ENCODE assay signal across 11 mouse cellular contexts in the genomic region with DNA sequence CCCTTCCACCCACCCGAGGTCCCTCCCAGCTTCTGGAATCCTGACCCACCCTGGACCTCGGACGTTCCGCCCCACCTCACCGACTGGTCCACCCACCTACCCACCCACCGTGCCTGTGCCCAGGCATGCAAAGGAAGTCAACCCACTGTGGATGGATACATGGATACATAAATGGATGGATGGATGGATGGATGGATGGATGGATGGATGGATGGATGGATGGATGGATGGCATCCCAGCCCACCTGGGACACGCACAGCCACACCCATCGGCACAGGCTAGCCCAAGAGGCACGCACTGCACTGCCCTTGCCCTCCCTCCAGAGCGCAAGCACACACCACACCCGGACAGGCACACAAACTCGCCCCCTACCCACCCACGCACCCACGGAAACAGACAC. TPM values are rescaled to one million over a fixed set of nuclear protein-coding genes. Genes with fewer than 3 reads are reported as not detected.
DNase-seq lines count a peak whose midpoint lies in the region.
"Not testable (repeated sequence)": the region's sequence is repeated elsewhere in the genome, so short reads cannot be mapped to it uniquely, and the experiment has no call there.
"Had no signal": no experiment of that assay in that cellular context is flagged by ENCODE, and none has a peak within 500 bp of the region (broad histone marks: within the 10 kb centered on the region; RNA-seq: fewer than 3 reads in every experiment).

No protein-coding gene starts in this region.

- intact Hi-C loops in heart, postnatal 10 days (cut with DNase I); left cerebral cortex, postnatal 10 days (cut with DNase I): not testable (repeated sequence)

- DNase-seq in adrenal gland, postnatal 4 days (ENCODE audit: low spot score in 2 of 2), result peak; percentile 27 to 44
- peak; percentile 34 to 45 for DNase-seq in cerebellum, postnatal 14 days
- DNase-seq in heart, postnatal 10 days, result peak; percentile 22 to 34
- peak; percentile 28 for DNase-seq in kidney, adult 9 months
- peak; percentile 32 to 61 for DNase-seq in left cerebral cortex, postnatal 10 days (ENCODE audit: extremely low spot score in 1 of 2, low spot score in 2 of 2)
- peak; percentile 36 for DNase-seq in ovary, adult 18-20 months (ENCODE audit: low spot score)
- DNase-seq in thymus, adult 18-20 months, result peak; percentile 19 to 49
- DNase-seq in urinary bladder, postnatal 36 days (ENCODE audit: low spot score in 2 of 2), result peak; percentile 17 to 26

RNA-seq across cellular contexts. Expression of a gene that starts 19.0 kb away (rescaled TPM):
- 10 to 100 TPM; 18.6 to 23.3 TPM for total RNA-seq in adrenal gland, postnatal 4 days (2021)
- total RNA-seq in heart, postnatal 10 days (2021), result 1 to 10 TPM; 6.1 to 7.1 TPM
- 10 to 100 TPM; 34.1 to 34.8 TPM for total RNA-seq in left cerebral cortex, postnatal 10 days (2021)

RNA-seq across cellular contexts. Expression of a gene that starts 22.4 kb away (rescaled TPM):
- total RNA-seq in adrenal gland, postnatal 4 days (2021), result 1 to 10 TPM; 1.2 to 1.4 TPM
- total RNA-seq in heart, postnatal 10 days (2021), result not detected
- total RNA-seq in left cerebral cortex, postnatal 10 days (2021), result 10 to 100 TPM; 16.0 to 17.9 TPM
- total RNA-seq: common myeloid progenitor, adult 5-6 weeks; heart, adult 18-20 months; megakaryocyte-erythroid progenitor cell, adult 5-6 weeks had no signal

RNA-seq across cellular contexts. Expression of a gene that starts 59.9 kb away (rescaled TPM):
- 10 to 100 TPM; 59.9 to 61.8 TPM for total RNA-seq in adrenal gland, postnatal 4 days (2021)
- 10 to 100 TPM; 62.7 to 66.3 TPM for total RNA-seq in heart, postnatal 10 days (2021)
- total RNA-seq in left cerebral cortex, postnatal 10 days (2021), result 10 to 100 TPM; 38.3 to 38.6 TPM

Comparison
In these comparisons a context has a peak if more than half of its experiments do, and no peak if none do; other contexts are left out.
1. Peak in every context shown above with its lines: DNase-seq.
2. RNA of a gene that starts 22.4 kb away (total RNA-seq): 16.0 to 17.9 TPM in left cerebral cortex, postnatal 10 days; 1.2 to 1.4 TPM in adrenal gland, postnatal 4 days and not detected in heart, postnatal 10 days; every median in the first group is over 4 times any median in the second.